Mouse (Mus musculus) bone marrow, adult 2 months (tissue): Measurements from ENCODE around the gene Golim4.
"Not testable (repeated sequence)": the region's sequence is repeated elsewhere in the genome, so short reads cannot be mapped to it uniquely, and the experiment has no call there.

Experiments used
- CTCF ChIP-seq: fragments of 200-500 bp; IDR thresholded peaks from 2 replicates; pipeline ENCODE4 v1.5.1; 2011; ENCODE audit warnings: low read length, control low read depth; ENCODE audit not compliant: control insufficient read depth, insufficient read depth
- POLR2A ChIP-seq: fragments of 200-500 bp; IDR thresholded peaks from 2 replicates; pipeline ENCODE4 v1.6.1; 2011; ENCODE audit warnings: low read depth, mild to moderate bottlenecking, control low read depth, low read length, borderline replicate concordance; ENCODE audit not compliant: control insufficient read depth

- not testable (repeated sequence) for TF ChIP-seq POLR2A, CTCF
These were observed 6.3 kb upstream of the Golim4 start for GRCm38 (mm10) chr3:75962784-75963772.
